Mouse (Mus musculus) monocyte, adult 2 months (primary cell): ENCODE measurements at regions not wholly inside any gene's neighbourhood (a gene's known extent, or its start where the extent isn't known, plus 50 kb on each side); places are given as distances from the start of the nearest gene placed in this dataset.

Experiments
- DNase-seq, 2 experiments: peaks; one replicate each; pipeline ENCODE4 v3.0.0; 2022; ENCODE audit warnings: low spot score in 2 of 2, low read depth in 1 of 2

- DNase-seq = no peak
Measured at GRCm38 (mm10) chr3:157714023-157714422, 147.3 kb downstream of the Ptger3 start.

- no peak for DNase-seq
Measured at GRCm38 (mm10) chr3:157710790-157711381, 144.2 kb downstream of the Ptger3 start.

GRCm38 (mm10) chr3:157699961-157700360, 133.3 kb downstream of the Ptger3 start:
- no peak for DNase-seq

GRCm38 (mm10) chr3:157698529-157698928, 131.8 kb downstream of the Ptger3 start:
- no peak for DNase-seq

GRCm38 (mm10) chr3:157695128-157696075, 128.7 kb downstream of the Ptger3 start:
- DNase-seq = no peak
